Mouse (Mus musculus) layer of hippocampus, postnatal 10 days (tissue): ENCODE measurements at regions not wholly inside any gene's neighbourhood (a gene's known extent, or its start where the extent isn't known, plus 50 kb on each side); places are given as distances from the start of the nearest gene placed in this dataset.
"Not testable (repeated sequence)": the region's sequence is repeated elsewhere in the genome, so short reads cannot be mapped to it uniquely, and the experiment has no call there.

Source experiments
- DNase-seq, 2 experiments: peaks; one replicate each; pipeline ENCODE4 v3.0.0; 2021; ENCODE audit warnings: low spot score in 2 of 2

DNA sequence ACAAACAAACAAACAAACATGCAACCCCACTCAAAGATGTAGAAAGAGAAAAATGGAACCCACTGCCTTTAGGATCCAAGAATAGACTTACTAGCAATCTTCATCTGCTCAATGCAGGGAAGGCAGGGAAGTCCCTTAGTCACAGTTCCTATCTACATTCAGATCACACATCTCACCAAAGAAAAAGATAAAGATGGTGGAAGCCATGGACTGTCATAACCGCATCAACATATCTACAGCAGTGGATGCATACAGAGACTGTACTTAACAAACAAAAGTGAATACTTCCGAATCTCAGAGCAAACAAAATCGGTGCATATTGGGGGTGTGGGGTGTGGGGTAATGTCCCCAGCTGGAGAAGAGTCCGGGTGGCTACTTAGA is 97.7 kb upstream of the Max start:
- DNase-seq: no peak

DNA sequence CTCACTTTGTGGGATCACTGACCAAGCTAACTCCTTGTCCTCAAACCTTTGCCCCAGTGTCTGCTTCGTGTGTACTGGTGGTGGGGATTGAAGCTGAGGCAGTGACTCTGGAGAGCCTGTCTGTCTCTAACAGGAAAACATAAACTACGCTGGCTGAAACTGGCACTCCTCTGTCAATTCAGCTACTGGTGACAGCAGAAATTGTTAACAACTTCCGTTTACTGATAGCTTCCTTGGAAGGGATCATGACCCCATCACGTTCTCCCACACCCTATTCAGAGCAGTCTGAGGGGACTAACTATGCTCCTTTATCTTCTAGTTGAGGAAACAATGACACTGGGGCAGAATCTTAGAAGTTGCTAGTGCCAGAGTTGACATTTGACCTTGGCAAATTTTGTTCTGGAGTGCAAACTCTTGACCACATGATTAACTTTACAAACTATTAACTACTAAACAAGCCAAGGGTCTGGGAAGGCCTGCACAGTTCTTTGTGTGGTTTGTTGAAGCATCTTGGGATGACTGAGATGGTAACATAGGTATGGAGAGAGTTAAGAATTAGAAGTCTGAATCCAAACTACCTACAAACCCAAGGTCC is 96.7 kb upstream of the Max start:
- no peak for DNase-seq

DNA sequence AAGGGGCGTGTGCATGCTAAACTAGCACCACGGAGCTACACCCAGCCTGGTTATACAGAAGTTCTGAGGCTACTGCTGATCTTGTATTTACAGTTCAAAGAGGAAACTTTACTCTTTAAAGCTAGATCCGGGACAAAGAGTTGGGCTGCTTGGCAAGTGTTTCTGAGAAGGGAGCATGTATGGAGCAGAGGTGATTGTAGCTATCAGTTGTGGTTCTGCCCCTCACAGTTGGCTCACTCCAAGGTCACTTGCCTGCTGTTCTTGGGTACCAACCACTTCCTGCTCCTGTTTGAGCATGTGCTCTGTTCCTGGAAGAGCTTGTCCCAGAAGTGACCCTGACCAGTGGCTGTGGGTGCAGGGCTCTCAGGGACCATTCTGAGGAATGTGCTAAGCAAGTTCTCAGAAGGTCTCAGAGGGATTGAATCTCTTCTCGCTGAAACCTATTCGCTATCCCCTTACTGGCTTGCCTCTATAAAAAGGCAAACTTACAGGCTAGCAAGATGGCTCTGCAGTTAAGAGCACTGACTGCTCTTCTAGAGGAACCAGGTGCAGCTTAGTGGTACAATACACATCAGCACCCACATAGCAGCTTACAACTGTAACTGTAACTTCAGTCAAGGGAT is 94.9 kb upstream of the Max start:
- no peak for DNase-seq

DNA sequence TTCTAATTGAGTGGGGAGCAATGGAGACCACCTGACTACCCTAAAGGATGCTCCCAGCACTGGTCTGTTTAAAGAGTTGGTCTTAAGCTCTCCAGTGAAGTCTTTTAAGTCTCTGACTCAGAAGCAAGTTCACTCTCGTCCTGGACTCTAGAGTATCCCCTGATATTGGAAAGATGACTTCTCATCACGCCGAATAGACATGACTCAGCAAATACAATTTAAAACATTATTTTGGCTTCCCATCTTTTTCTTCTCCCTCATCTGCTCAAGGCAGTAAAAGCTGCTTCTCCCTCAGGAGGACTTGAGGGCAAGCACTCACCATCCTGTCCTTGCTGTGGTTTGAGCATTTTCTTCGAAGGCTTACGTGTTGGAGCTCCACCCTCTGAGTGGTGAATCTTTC is 92.7 kb upstream of the Max start:
- DNase-seq: no peak

DNA sequence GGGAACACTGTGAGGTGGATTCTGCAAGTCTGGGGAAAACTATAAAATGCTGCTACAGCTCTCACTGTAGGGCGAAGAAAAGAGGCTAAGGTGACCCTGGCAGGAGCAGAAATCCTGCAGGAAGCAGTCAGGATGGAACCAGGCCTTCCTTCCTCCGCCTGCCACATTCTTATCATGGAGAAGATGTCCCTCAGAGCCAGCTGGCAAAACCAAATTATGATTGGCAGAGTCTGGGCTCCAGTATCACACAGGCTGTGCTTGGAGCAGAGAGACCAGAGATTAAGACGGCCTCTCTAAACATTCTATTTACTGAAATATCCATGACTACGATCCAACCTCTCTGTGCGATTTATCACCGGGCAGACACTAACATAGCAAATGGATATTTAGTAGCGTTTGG is 92.2 kb upstream of the Max start:
- DNase-seq: no peak

DNA sequence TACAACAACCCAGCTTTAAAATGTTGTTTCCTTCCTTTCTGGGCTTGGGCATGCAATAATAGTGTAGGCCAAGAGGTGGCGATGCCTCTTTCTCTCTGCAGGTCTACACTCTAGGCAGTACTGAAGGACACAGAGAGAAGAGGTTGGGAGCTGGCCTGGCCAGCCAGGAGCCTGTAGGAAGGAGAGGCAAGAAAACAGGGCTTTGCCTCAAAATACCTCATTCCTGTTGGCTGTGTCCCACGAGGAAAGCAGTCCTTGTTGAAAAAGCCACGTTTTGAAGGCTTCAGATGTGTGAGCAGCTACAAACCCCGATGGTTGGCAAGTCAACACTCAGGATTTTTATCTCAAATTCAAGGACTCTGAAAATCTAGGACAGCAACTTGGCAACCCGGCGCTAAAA is 90.9 kb upstream of the Max start:
- peak; percentile 63 to 75 for DNase-seq

DNA sequence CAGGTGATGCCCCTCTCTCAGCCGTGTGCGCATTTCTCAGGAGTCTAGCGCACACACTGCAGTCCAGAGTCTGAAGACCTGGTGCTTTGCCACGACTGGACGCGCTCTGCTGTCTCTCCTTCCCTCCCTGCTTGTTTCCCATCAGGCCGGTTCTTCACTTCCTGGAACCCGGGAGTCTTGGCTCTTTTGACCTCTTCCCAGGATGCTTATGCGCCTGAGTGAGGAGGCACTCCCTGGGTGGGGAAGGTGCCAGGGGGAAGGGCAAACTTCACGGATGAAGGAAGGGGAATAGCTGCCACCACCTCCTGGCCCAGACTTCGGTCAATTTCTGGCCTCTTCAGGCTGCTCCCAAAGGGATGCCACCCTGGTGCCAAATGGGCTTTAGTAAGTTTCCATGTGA is 86.4 kb upstream of the Max start:
- no peak for DNase-seq

DNA sequence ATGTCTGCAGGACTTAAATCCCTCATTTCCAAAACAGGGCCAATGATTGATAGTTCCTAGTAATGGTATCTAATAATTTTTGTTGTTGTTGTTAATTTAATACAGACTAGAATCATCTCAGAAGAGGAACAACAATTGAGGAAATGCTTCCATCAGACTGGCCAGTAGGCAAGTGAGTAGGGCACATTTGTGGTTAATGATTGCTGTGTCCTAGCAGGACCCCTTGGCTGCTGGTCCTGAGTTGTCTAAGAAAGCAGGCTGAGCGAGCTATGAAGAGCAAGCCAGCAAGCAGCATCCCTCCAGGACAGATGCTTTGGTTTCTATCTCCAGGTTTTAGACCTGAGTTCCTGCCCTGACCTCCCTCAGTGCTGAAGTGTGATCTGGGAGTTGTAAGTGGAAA is 85.3 kb upstream of the Max start:
- DNase-seq: no peak

DNA sequence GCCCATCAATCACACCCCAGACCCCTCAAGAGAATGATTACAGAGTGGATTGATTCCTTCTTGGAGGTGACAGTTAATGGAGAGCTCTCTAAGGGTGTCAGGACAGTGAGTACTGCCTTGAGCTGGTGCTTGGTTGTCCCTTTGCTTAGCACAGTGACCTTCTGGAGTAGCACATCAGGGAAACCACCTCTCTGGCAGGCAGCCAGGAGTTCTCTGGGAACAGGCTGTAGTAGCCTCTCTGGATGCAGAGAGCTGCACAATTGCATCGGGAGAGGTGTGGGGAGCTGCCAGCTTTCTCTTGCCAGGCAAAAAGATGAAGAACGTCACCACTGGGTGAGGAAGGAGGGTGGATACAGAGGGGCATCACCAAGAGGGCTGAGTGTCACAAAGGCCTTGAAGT is 84.0 kb upstream of the Max start:
- DNase-seq: peak in 1 of 2 experiments; percentile 29

DNA sequence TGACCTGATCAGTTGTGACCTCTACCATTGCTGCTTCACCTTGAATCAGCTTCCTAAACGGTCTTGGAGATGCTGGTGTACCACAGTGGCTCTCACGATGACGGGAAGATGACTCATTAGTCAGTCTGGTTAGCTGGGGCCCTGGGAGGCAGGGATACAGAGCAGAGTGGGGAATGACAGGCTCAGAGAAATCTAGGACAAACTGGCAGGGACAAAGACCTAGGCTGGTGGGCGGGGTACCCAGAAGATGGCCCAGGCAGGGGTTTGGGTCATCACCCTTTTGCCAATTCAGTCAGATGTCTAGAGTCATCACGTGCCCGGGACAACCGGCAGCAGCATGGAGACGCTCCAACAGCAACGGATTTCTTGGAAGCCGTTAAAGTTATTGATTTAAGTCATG is 83.4 kb upstream of the Max start:
- no peak for DNase-seq

DNA sequence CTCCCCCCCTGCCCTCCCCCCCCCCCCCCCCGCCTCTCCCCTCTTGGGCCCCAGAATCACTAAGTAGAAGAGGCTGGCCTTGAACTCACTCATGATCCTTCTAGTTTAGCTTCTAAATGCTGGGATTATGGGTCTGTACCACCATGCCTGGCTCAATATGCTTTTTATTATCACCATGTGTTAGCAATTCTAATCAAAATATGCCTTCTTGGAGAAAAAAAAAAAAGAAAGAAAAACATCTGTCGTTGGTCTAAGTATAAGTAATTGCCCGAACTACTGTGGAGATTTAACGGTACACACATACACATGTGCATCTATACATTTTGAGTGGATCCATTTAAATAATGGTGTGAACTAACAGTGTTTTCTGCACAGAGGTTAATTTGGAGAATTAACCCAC is 80.4 kb upstream of the Max start:
- no peak for DNase-seq

DNA sequence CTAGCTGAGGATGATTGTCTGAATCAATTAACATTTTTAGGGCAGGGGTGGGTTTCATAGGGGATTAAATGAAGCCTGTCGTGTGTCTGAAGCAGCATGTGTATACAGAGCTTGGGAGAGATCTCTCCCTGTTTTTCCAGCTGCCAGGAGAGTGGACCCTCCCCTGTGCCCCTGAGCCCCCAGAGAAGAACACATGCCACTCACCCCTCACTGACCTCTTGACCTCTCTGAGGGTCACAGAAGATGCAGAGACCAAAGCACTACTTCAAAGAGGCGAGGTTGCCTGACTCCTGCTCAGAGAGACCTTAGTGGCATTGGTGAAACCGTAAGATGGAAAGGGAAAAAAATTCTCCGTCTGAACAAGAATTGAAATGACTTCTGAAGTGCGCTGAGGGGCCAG is 79.1 kb upstream of the Max start:
- no peak for DNase-seq

DNA sequence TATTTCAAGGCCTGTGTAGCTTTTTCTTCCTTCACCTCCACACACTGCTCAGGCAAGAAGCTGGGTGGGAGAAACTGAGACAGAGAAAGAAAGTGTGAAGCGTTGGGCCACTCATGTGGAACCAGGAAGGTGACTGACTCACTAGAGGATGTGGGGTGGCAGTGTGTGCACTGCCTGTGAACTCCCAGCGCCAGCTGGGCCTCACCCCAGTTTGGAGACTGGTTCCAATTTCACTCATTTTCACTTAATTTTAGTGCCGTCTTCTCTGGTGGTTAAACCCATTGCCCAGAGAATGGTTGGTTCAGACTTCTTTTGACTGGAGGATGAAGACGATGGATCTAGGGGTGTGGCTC is 77.9 kb upstream of the Max start:
- no peak for DNase-seq

DNA sequence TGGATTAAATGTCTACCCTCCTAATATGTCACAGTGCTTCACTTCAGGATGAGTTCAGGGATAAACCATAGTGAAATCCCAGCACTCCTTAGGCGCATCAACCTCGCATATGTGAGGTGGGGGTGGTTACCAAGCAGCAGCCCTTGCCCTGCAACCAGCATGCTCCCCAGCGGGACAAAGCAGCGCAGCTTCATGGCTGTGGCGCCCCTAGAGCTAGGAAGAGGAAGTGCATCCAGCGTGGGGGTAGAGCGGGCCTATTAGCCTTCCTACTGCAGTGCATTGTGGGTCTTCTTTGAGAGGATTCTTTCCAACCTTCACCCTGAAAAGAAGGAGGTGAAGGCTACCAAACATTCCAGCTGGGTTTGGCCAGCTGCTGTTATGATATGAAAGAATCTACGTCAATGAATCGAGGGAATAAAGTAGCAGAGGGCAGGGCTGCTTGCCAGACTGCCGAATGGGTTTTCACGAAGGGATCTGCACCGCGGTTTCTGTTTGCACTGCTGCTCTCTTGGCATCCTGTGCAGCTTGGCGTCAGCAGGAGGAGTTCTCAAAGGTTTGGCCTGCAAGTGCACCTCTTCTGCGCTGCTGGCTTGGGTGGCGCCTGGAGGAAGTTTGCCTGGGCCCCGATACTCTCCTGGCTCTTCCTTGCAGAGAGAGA is 77.4 kb upstream of the Max start:
- DNase-seq: peak; percentile 49 to 59

DNA sequence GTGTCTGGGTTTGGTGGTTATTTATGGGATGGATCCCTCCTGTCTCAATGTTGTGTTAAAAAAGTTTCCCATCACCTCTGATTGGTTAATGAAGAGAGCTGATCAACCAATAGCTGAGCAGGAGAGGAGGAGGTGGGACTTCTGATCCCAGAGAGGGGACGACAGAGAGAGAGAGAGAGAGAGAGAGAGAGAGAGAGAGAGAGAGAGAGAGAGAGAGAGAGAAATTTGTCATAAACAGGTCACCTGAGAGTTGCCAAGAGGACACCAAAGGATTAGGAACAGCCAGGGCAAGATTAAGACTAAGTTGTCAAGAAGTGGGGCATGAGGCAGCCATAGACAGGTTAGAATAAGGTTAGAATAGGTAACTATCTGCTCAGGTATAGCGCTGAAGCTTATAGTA is 73.7 kb upstream of the Max start:
- no peak for DNase-seq

DNA sequence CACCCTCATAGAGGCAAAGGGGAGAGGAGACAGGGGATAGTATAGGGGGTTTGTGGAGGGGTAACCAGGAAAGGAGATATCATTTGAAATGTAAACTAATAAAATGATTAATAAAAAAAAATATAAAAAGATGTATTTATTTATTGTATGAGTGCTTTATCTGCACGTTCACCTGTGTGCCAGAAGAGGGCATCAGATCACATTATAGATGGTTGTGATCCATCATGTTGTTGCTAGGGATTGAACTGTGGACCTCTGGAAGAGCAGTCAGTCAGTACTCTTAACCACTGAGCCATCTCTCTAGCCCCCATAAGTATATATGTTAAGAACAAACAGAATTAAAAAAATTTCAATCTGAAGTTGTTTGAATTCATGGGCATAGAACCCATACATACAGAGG is 69.4 kb upstream of the Max start:
- DNase-seq: no peak

DNA sequence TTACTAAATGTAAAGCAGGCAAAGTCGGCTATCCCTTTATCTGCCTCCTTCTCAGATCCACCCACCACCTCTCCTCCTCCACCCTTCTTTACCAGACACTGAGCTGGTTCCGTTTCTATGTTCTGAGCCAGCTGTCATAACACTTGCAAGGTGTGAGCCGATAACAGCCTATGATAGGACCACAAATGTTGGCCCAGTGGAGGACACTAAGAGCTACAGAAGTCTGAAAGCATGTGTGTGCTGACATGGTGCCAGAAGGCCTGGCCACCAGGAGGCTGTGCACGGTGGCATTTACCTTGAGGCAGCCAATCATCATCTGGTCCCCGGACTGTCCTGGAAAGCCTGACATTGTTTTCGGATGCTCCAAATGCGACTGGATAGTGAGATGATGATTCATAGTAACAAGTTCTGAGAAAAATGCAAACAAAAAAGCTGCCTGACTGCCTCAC is 63.5 kb upstream of the Max start:
- no peak for DNase-seq

DNA sequence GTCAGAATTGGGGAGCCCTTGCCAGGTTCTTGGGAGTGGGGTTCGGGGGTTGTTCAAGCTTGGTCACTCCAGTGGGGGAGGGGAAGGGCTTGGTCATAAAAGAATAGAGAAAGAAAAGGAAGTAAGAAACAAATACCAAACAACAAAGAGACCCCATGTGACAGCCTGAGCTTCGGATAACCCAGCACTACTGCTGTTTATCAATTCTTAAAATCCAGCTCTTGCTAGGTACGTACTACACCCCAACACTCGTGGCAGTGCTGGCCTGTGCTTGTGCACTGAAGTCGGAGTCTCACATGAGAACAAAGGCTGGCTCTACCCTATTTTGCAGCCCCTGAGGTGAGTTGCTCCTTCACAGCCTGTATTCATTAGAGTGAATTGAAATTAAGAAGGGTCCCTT is 60.5 kb upstream of the Max start:
- no peak for DNase-seq

DNA sequence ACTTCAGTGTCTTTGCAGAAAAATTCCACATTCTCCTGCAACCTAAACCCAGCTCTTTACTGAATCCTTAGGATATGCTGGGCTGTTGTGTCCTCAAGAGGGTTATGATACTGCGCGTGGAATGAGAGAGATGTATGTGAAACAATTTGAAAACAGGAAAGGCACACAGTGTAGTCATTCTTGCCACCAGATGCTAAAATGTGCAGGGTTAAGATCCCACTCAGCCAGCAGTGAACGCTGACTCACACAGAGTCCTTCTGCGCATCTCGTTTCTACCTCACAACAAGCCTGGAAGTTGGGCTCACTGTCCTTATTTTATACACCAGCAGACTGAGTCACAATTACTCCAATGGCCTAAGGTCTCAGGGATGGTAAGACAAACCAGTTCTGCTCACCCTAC is 59.9 kb upstream of the Max start:
- no peak for DNase-seq

DNA sequence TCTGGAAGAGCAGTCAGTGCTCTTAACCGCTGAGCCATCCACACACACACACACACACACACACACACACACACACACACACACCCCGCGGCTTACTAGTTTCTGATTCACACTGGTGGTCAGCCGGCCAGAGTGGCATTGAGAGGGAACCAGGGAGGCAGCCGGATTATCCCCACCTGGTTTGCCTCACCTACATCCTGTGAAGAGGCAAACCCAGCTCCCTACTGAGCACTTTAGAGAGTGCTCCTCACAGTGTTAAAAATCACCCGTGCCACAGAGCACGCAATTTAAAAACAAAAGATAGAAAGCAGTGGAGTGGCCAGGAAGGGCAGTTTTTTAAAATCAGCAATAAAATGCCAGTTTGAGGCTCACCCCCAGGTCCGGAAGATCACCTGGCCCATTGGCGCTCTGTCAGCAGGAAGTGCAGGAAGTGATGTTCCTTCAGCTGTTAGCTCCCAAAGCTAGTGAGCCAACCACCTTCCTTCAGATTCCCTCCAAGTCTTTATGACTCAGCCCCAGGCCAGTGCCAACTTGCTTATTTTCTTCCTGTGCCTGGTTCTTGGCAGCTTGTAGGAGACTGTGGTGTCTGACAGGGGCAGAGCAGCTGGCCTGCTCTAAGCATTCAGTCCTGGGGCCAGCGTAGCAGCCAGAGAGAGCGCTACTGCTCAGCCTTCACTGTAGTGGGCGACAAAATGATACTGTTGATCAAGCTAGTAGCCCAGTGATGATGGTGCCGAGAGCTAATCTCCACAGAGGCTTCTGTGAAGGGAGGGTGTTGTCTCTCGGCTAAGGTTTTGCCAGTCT is 57.9 kb upstream of the Max start:
- peak; percentile 41 to 59 for DNase-seq

DNA sequence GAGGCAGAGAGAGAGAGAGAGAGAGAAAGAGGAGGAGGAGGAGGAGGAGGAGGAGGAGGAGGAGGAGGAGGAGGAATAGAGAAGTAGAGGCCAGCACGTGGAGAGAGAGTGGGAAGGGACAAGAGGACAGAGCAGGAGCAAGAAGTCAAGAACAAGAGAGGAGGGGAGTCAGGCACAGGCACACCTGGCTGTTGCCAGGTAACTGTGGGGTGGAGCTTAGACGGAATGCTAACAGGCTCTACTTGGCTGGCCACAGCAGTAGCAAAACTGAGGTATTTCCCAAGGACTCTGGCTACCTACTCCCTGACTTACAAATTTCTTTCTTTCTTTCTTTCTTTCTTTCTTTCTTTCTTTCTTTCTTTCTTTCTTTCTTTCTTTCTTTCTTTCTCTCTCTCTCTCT is 57.1 kb upstream of the Max start:
- not testable (repeated sequence) for DNase-seq

DNA sequence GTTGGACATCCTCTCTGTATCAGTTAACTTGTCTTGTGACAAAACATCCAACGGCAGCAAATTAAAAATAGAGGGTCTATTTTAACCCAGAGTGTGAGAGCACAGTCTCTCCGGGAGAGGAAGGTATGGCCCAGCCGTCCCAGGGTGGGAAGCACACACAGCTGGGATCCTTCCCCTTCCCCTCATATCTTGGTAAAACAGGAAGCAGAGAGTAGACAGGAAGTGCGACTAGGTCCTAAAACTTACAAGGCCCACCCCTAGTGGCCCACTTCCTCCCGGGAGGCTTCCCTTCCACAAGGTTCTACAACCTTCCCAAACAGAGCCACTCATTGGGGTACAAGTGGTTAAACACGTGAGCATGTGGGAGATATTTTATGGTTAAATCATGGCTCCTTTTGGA is 56.4 kb upstream of the Max start:
- DNase-seq: no peak
